Mouse (Mus musculus) brain, embryonic 18.5 days (tissue): ENCODE results near the gene Ublcp1.
"Not testable (repeated sequence)": the region's sequence is repeated elsewhere in the genome, so short reads cannot be mapped to it uniquely, and the experiment has no call there.

Experiments used
- DNase-seq: peaks from one replicate; pipeline ENCODE4 v3.0.0-alpha.2; 2012; ENCODE audit warnings: low read depth, low spot score

Gene Ublcp1

DNA sequence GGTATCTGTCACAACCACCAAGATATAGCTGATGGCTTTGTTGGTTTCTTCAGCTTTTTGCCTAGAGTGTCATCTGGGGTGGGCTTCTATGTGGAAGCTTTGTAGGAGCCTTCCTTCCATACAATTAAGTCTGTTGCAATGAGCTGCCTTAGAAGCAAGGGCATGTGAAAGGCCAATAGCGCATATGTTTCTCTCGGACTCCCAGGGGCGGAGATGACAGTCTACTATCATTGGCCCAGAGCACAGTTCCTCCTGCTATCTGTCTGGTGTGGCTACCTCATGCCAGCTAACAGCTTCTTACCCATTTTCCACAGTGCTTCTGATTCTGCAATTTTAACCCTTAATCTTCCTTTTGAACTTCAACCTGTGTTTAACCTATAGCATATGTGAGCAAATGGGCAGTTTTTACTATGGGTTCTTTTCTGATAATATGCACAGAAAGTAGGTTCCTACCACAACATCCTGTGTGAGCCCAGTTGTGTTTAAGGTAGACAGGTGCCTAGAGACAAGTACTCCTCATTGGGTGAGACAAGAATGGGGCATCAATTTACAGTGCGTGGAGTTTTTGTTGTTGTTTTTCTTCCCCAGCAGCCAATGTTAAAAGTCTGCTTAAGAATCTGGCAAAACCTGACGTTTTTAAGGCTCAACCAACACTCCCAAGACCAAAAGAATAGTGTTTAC lies 24.5 kb upstream of the Ublcp1 start:
- DNase-seq, result no peak

DNA sequence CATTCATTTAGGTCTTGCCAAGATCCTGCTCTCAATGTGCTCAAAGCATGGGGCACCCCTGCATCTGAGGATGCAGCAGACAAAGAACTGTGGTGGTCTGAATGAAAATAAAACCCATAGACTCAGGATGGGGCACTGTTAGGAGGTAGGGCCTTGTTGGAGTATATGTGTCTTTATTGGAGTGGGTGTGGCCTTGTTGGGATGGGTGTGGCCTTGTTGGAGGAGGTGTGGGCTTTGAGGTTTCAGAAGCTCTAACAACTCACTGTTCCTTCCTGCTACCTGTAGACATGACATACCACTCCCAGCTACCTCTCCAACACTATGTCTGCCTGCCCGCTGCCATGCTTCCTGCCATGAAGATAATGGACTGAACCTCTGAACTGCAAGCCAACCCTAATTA lies 18.8 kb upstream of the Ublcp1 start:
- DNase-seq, result no peak

DNA sequence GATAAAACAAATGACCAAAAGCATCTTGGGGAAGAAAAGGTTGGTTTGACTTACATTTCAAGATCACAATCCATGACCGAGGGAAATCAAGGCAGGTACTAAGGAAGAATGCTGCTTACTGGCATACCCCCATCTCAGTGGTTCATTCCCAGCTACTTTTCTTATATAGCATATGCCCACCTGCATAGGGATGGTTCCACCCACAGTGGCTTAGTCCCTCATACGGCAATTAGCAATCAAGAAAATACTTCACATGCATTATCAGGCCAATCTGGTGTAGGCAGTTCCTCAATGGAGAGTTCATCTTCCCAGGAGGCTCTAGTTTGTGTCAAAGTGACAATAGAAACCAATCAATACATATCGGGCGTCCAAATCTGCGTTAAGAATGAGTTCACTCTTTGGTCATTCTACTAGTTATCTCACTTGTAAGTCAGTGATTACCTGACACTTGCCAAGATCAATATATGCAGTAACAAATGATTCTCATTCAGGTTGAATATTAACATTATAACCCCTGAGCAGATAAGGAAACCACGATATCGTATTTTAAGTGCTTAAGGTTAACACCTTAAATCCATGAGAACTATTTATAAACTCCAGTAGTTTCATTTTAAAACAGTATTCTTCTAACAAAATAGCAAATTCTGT lies 14.9 kb upstream of the Ublcp1 start:
- no peak for DNase-seq

DNA sequence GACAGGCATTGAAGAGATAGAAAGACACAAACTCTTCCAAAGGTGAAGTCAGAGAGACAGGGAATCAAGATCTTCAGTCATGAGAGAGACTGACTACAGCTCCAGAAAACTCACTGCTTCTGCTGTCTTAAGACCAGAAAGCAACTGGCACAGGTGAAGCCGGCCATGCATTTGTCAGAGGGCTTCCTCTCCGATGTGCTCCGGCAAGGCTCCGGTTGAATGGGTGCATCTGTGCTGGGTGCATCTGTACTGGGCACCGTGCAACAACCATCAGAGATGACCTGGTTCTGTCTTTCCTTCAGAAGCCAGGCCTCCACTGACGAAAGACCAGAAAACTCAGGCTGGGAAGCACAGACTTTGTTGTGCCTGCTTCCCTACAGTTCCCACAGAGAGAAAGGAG lies 9.9 kb upstream of the Ublcp1 start:
- no peak for DNase-seq

DNA sequence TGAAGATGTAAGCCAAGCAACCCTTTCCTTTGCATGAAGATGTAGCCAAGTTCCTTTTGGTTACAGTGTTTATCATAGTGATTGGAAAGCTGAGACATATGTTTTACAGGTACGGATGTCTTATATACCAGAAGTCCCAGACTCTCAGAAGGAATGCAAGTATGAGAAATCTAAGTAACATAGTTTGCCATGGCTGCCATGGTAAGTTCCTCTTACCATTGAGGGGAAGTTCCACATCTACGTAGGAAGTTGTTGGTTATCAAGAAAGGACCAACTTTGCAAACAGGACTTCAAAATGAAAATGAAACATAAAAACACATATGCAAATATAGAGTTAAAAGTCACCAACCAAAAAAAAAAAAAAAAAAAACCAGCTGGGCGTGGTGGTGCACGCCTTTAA lies 8.1 kb upstream of the Ublcp1 start:
- no peak for DNase-seq

DNA sequence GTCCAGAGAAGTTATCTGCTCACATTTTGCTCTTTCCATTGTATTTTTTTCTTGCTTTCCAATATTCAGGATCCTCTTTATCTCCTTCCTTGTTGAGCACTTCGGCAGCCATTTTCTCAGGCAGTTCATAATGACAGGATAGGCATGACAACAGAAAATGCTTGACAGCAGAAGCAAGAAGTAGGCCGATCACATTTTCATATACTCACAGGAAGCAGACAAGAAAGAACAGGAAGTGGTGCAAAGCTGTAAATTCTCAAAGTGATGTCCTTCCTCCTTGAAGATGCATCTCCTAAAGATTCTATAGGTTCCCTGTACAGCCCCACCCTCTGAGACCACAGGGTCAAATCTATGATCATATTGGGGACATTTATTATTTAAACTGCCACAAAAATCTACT lies 6.1 kb upstream of the Ublcp1 start:
- no peak for DNase-seq

DNA sequence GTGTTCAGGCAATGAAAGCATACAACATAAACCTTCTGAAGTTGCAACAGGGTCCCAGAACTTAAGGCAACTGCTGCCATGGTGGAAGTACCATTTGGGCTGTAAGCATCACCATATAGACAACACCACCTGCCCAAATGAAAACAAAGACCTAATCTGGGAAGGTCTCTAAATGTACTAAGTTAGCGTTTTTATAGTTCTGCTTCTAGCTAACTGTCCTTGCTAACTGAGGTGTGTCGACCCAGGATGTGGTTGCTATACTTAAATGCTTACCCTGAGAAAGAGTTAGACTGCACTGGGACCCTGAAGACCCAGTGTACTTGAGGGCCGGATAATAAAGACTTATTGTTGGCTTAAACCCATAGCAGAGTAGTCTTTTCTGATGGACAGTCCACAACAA lies 5.2 kb upstream of the Ublcp1 start:
- no peak for DNase-seq

DNA sequence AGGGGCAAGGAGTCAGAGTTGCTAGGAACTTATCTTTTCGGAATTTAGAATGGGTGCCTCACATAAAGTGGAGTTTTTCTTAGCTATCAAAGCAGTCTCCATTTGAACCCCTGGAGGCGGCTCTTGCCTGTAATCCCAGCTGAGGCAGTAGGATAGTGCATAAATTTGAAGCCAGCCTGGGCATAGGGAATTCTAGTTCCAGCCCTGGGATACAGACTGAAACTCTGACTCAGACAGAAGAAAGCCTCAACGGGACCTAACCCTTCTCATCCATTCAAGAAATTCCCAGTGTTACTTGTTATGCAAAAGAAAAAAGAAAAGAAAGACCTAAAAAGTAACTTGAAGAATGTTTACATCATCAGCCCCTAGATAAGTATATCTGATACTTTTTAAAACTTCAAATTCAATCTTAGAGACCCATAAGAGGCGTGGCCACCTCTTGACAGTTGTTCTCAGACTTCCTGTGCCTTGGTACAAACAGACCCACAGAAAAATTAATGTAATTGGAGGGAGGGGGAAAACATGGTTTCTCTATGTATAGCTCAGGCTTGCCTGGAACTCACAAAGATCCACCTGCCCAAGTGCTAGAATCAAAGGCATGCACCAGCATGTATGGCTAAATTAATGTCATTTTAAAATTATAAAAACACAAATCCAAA lies 1.2 kb upstream of the Ublcp1 start:
- DNase-seq, result no peak

DNA sequence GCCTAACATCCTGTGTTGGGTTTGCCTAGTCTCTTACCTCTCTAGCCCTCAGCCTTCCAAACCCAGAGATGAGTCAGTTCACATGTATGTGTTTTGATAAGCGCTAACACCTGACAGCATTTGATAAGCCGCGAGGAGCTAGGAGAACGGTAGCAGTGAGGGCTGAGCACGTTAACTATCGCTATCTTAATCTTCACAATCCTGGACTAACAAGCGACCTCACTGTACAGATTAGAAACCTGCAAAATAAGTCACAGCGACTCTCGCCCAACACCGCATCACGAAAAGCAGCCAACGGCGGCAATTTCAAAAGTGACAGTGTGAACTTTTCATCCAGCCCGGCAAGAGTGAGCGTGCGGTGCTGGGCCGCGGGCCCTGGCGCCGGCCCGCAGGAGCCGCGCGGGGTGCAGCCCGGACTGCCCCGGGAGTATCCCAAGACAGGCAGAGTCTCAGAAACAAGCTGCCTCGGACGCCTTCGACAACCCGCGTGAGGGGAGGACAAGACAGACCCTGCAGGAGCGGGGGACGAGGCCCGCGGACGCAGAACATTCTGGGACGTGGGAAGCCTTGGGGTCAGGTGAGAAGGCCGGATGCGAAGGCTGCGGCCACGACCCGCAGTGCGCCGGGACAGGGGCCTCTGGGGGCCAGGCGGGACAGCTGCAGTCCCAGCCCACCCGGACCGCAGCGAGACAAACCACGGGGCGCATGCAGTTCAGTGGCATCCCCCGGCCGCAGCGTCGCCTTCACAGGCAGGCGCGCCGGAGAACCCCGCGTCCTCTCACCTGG lies 459 bp downstream of the Ublcp1 start:
- DNase-seq, result no peak

DNA sequence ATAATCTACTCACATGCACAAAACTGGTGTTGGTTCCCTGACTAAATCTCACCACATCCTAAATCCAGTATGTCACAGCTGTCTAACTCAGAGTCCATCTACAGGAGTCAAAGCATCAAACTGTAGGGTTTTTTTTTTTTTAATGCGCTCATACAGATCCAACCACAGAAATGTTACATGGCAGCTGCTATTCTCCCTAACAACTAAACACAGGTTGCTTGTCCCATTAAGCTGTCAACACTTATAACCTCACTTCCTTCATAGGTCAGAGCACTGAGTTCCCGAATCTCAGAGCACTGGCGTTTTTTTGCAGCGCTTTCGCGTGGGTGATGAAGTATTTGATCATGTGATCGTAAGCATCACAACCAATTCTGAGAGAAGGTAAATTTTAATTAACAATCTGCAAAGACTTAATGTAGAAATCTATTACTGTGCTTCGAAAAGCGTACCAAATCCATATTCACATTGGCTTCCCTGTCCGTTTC lies 1.9 kb downstream of the Ublcp1 start:
- DNase-seq, result no peak

DNA sequence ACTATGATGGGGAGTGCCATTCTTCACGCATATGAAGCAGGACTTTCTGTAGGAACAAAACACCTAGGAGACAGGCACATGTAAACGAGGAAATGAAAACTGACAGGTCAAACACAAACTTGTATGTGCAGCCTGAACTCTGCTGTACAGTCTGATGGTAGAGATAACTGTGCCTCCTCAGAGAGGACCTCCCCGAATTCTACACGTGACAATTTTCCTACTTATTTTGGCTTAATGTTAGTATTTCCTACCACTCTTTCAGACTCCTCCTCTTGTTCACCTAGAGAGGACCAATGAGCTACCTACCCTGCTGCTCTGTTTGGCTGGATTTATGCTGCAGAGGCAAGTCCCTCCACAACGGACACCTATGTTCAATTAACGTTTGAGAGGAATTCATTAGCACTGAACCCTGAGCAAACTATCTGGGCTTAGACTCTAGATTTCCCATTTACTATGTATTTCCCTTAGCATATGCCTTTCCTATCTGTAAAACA lies 3.3 kb downstream of the Ublcp1 start:
- DNase-seq, result no peak

DNA sequence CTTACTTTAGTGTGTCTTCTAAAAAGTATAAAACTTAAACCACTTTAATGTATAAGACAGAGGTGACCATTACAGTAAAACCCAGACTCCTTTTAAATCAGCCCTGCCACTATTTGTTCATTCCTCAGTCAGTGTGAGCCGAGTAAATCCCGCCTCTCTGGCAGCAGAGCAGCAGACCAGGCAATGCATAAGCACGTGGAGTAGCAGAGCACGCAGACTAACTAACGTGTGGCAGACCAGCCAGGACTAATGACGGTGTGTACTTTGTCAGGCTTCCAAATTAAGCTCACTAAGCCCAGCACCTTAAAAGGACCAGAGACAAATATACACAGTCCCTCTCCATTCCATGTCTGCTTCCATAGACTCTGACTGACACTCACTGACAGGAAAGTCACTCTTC lies 8.8 kb downstream of the Ublcp1 start:
- DNase-seq, result no peak

DNA sequence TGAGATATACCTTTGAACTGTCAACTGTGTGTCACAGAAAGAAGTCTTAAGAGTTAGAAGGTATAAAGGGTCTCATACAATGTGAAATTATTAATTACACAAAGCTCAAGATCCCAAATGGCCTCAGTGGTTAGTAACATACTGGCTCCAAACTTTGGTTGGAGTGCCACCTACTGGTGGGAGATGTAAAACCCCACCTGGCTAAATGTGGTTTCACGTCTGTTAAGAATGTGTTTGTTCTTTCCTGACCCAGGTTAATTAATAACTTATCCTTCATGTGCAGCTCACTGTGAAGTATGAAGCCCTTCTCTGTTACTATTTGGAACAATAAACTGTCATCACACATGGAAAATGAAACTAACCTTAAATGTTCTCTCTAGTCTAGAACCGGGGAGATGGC lies 16.9 kb downstream of the Ublcp1 start:
- DNase-seq, result no peak

DNA sequence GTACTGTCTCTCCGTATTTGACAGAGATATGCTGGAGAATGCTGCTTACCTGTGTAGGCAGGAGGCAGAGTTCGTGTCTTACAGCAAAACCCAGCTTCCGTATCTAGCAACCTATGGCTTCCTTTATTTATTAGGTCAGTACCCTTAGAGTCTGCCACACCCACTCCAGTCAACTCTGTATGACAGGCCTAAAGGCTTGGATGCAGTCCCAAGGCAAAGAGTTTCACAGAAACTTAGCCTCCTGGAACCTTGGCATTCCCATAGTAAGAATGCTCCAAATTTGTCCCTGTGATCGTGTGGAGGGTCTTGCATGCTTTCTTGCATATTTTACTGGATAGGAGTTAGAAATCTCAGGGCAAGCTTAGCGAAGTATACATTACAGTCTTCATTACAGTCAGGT lies 18.3 kb downstream of the Ublcp1 start:
- not testable (repeated sequence) for DNase-seq

DNA sequence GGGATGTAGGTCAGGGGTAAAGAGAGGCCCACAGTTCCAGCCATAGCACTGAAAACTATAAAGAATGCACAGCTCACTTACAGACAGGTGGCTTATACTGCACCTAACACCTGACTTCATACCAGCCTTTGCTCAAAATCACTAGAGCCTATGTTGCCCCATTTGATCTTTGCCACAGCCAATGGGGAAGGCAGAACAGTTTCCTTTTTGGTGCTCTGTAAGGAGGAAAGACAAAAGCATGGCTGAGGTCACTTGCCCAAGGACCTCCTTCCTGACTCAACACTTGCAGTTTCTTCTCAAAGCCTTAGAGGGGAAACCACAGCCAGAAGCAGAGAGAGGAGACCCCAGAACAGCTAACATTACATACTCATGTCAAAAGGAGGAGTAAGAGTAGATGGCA lies 19.3 kb downstream of the Ublcp1 start:
- no peak for DNase-seq

DNA sequence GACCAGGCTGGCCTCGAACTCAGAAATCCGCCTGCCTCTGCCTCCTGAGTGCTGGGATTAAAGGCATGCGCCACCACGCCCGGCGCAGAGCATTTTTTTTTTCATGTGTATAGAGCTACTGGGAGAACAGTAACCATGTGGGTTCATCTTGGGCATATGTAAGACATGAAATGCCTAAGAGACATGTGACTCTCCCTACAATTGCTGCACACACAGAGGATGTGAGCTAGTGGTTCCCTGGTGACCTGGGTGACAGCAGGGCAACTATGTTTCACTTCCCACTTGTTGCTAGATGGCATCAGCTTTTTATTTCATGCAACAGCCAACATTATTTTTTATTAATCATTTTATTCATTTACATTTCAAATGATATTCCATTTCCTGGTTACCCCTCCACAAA lies 32.5 kb downstream of the Ublcp1 start:
- no peak for DNase-seq

DNA sequence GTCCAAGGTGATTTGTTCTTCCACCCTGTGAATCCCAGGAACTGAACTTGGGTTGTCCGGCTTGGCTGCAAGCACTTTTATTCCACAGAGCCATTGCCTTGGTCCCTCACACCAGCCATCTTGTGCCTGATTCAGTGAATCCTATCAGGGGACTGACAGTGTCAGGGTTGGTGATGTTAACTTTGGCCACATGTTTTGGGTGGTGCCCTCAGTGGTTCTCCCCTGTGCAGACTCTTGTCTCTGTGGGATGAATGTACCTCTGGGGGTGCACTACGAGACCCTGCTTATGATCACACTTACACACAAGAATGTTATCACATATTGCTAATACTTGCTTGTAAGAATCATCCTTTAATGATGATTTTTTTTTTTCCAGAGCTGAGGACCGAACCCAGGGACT lies 40.3 kb downstream of the Ublcp1 start:
- DNase-seq, result no peak

DNA sequence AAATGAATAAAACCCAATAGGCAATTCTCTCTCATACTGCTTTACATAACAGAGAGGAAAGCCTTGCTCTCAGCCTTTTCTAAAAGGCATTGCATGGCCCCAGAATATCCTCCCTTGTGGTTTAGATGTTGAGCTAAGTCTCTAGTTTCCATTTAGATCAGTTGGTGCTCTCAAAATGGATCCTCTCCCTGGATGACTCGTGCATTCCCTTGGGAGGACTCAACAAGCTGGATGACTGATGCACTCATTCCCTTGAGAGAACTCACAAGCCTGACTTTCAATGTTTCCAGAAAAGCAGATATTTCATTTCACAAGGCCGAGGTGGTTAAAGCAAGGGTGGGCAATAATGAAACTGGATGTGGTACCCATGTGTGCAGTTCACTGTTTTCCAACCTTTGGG lies 42.3 kb downstream of the Ublcp1 start:
- DNase-seq, result no peak

DNA sequence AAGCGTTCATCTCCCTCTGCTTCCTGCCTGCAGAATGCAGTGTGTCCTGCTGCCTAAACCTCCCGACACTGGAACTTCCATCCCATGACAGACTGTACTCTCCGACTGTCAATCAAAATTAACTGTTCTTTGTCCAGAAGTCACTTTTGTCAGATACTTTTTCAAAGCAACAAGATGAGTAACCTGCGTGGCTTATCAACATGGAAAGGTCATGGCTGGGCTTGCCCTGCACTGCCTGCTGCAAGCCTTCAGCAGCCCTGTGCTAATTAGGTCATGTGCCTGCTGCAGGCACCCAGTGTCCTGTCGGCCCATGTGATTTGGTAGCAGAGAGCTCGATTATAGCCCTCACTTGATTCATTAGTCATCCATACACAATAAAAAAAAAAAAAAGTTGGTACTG lies 44.7 kb downstream of the Ublcp1 start:
- no peak for DNase-seq

DNA sequence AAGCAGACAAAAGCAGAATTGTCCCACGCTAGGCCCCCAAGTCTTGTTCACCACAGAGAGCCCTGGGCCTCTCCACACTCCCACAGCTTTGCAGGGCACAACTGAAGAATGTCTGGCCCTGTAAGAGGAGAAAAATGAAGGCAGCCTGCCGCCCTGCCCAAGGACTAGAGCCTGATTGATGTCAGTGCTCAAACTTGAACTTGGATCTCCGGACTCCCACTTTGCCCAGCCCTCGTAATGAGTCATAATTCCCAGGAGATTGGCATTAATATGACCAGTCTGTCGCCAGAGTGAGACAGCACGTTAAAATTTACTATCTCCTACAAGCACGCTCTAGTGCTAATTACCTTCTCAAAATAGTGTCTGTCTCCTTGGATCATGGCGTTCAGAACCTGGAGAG lies 45.3 kb downstream of the Ublcp1 start:
- no peak for DNase-seq

DNA sequence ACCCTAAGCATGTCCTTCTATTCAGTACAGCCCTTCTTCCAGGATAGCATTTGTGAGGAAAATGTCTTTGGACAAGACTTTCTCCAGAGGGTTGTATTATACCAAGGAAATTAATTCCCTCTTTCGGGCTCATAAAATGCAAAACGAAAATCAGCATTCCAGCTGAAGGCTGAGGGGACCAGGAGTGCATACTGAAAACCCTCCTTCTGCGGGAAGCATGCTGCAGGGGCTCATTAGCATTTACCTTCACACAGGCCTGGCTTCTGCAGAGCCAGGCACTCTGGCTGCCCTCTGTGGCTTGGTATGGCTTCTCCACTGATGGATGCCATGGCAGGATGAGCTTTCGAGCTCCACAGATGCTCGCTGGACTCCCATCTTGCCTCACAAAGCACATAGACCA lies 46.3 kb downstream of the Ublcp1 start:
- DNase-seq, result no peak

DNA sequence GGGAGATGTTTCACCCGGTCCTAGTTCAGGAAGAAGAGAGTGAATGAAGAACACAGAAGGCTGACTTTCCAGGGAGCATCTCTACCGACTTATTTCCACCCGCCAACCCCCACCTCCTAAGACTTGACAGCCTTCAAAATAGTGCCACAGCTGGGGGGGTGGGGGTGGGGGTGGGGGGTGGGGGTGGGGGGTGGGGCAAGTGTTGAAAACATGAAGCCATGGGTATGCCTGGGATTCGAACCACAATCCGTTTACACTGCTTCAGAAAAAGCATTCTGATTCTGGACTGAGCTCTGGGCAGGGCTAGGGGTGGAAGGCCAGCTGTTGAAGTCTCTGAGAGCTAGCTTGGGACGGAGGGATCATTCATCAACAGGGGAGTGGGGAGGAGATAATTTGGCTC lies 47.0 kb downstream of the Ublcp1 start:
- DNase-seq, result no peak
